In the genomic region with DNA sequence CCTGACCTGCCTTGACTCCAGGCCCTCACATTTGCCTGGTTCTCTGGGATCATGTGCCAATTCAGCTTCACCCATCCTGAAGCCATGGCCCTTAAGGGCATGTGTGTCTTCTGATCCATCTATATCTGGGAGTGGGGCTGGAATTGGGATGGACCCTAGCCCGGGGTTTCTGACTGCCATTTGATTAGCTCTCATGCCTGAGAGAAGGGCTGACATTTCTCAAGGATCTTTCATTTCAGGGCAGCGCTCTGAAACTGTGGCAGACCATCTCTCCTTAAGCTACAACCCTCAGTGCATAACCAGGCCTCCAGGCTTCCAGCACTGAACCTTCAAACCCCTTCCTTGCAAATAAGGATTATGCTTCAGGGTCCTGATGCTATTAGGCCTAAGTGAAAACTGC, we compare ENCODE assay signal across 31 mouse cellular contexts.
"Had no signal": no experiment of that assay in that cellular context is flagged by ENCODE, and none has a peak within 500 bp of the region (broad histone marks: within the 10 kb centered on the region; RNA-seq: fewer than 3 reads in every experiment).

No protein-coding gene starts in this region.

- H3K4me2 ChIP-seq: limb, embryonic 12.5 days; limb, embryonic 13.5 days; limb, embryonic 15.5 days; liver, embryonic 11.5 days; liver, embryonic 12.5 days; liver, embryonic 13.5 days; liver, embryonic 15.5 days; lung, embryonic 14.5 days; lung, embryonic 15.5 days; midbrain, embryonic 11.5 days; midbrain, embryonic 12.5 days; midbrain, embryonic 13.5 days; midbrain, embryonic 15.5 days; neural tube, embryonic 12.5 days had no signal

- H3K9me3 ChIP-seq: limb, embryonic 10.5 days; limb, embryonic 12.5 days; limb, embryonic 13.5 days; limb, embryonic 15.5 days; liver, embryonic 12.5 days; liver, embryonic 13.5 days; liver, embryonic 15.5 days; lung, embryonic 15.5 days; megakaryocyte, embryonic 14.5 days; midbrain, embryonic 10.5 days; midbrain, embryonic 12.5 days; midbrain, embryonic 13.5 days; midbrain, embryonic 15.5 days; neural tube, embryonic 12.5 days had no signal

- ATAC-seq: liver, embryonic 12.5 days; liver, postnatal 0 days; lung, postnatal 0 days; midbrain, embryonic 13.5 days had no signal

- H3K27ac ChIP-seq: limb, embryonic 10.5 days; limb, embryonic 12.5 days; limb, embryonic 13.5 days; limb, embryonic 15.5 days; liver, embryonic 12.5 days; liver, embryonic 13.5 days; liver, embryonic 14.5 days; liver, embryonic 15.5 days; lung, embryonic 15.5 days; macrophage; midbrain, embryonic 10.5 days; midbrain, embryonic 12.5 days; midbrain, embryonic 13.5 days; midbrain, embryonic 15.5 days; neural tube, embryonic 12.5 days had no signal

- H3K27me3 ChIP-seq: limb, embryonic 12.5 days; limb, embryonic 15.5 days; liver, embryonic 13.5 days; liver, embryonic 15.5 days; lung, embryonic 15.5 days; midbrain, embryonic 12.5 days; midbrain, embryonic 13.5 days; midbrain, embryonic 15.5 days; neural tube, embryonic 12.5 days had no signal

- DNase-seq: left cerebral cortex, postnatal 4 days; liver; liver, embryonic 13.5 days; liver, postnatal 0 days; lung, adult 18-20 months; lung, adult 2 months; lung, embryonic 14.5 days; lung, postnatal 10 days; lung, postnatal 14 days; lung, postnatal 36 days; lung, postnatal 4 days; midbrain, embryonic 14.5 days had no signal

- H3K9ac ChIP-seq: limb, embryonic 12.5 days; limb, embryonic 13.5 days; limb, embryonic 15.5 days; liver, embryonic 12.5 days; liver, embryonic 13.5 days; liver, embryonic 14.5 days; liver, embryonic 15.5 days; liver, postnatal 0 days; lung, embryonic 14.5 days; lung, embryonic 15.5 days; midbrain, embryonic 12.5 days; midbrain, embryonic 13.5 days; midbrain, embryonic 15.5 days; neural tube, embryonic 12.5 days had no signal

- H3K4me3 ChIP-seq: limb, embryonic 10.5 days; limb, embryonic 12.5 days; limb, embryonic 13.5 days; limb, embryonic 15.5 days; liver, embryonic 12.5 days; liver, embryonic 13.5 days; liver, embryonic 15.5 days; lung, embryonic 15.5 days; megakaryocyte, embryonic 14.5 days; midbrain, embryonic 10.5 days; midbrain, embryonic 12.5 days; midbrain, embryonic 13.5 days; midbrain, embryonic 15.5 days; myocyte; neural tube, embryonic 12.5 days had no signal

- H3K4me1 ChIP-seq: liver, embryonic 12.5 days; liver, embryonic 13.5 days; liver, embryonic 15.5 days; megakaryocyte, embryonic 14.5 days; midbrain, embryonic 13.5 days; neural tube, embryonic 12.5 days had no signal

- H3K36me3 ChIP-seq: limb, embryonic 10.5 days; limb, embryonic 12.5 days; limb, embryonic 13.5 days; limb, embryonic 15.5 days; liver, embryonic 12.5 days; liver, embryonic 13.5 days; liver, embryonic 15.5 days; lung, embryonic 15.5 days; midbrain, embryonic 10.5 days; midbrain, embryonic 12.5 days; midbrain, embryonic 13.5 days; midbrain, embryonic 15.5 days; neural tube, embryonic 12.5 days had no signal
